Mouse (Mus musculus): Measurements from ENCODE around the gene Hspe1.
A peak's percentile ranks its signal among the peaks of the same experiment; 100 is the strongest.
"Not testable (repeated sequence)": the region's sequence is repeated elsewhere in the genome, so short reads cannot be mapped to it uniquely, and the experiment has no call there.

The Hspe1 gene

DNA sequence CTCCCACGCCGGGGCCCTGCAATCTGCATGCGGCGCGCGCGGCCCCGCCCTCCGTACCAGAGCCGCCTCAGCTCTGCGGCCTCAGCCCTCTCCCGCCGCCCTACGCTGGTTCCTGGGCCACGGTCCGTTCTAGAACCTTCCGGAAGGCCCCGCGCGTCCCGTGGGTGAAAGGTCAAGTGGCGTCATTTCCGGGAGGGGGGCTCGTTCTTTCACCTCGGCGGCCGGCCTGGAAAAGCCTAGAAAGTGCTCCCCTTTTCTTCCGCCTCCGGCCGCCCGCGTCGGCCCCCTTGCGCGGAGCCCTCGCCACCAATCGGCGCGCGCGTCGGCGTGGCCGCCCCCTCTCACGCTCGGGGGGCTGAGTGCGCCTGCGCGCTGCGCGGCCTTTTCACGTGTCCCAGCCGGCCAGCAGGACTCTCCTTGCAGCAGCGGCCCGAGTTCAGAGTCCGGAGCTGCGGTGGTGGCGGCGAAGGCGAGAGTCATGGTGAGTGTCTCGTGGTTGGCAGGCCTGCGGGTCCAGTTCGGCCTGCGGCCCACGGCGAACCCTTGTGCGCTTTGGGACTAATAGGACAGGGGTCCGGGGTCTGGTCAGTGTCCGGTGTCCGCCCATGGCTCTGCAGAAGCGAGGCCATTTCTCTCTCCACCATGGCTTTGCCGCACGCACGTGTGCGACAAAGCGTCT is at the start of gene Hspe1, which contains the start of gene Hspd1:
Gene Hspe1 (plus strand): TSS at position 201 of the 679 bp plus-strand sequence.
Gene Hspd1 (minus strand): TSS at position 312 of the 679 bp plus-strand sequence.
- peak; percentile 97 for DNase-seq (ENCODE audit: low read depth, low spot score)

DNA sequence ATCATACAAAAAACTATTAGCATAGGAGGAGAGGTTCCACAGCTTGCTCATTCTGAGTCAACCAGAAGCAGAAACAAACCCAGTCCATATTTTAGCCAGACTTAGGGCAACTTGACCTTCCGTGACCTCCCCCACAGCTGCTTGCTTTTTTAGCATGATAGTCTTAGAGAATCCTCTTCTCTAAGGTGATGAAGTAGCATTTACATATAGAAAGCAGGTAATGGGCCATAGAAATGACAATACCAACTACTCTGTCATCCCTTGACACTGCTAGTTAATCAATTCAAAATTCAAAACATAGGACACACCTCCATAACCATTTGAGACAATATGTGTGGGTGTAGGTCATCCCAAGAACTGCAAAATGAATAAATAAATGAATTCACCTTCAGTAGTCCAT is 48.0 kb upstream of the Hspe1 start:
- no peak for DNase-seq (ENCODE audit: low read depth, low spot score)

DNA sequence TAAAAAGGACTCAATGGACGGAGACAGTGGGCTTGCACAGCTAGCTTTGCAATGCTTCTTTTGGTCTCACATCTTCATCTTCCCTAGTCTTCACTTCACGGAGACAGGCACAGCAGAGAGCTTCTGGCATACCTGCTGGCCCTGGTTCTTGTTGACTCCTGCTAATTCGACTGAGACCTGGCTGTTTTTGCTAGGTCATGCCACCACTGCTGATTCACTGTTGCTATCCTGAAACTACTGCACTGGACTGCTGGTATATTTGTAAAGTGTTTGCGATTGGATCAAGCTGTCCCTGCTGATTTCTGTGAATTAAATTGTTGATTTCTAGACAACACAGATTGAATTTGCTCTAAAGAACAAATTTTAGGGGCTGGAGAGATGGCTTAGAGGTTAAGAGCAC is 46.2 kb upstream of the Hspe1 start:
- DNase-seq (ENCODE audit: low read depth, low spot score) = no peak

- DNase-seq (ENCODE audit: low read depth, low spot score) = no peak
Measured at GRCm38 (mm10) chr1:55042246-55042645, 45.7 kb upstream of the Hspe1 start.

GRCm38 (mm10) chr1:55043164-55043563 is 44.8 kb upstream of the Hspe1 start:
- no peak for DNase-seq (ENCODE audit: low read depth, low spot score)

GRCm38 (mm10) chr1:55048841-55049587 is 38.9 kb upstream of the Hspe1 start:
- no peak for DNase-seq (ENCODE audit: low read depth, low spot score)

DNA sequence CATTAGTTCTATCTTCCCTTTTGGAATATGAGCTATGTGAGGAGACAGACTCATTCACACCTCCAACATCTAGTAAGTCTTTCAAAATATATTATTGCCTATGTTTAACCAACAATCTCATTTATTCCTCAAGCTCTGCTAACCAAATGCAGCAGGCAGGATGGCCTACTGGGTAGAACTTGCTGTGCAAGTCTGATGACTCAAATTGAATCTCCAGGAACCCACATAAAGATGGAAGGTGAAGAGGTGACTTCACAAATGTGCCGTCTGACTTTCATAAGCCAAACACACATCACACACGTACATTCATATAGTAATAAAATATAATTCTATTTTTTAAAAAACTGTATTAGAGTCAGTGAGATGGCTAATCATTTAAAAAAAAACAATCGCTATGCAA is 36.3 kb upstream of the Hspe1 start:
- DNase-seq (ENCODE audit: low read depth, low spot score) = no peak

- DNase-seq (ENCODE audit: low read depth, low spot score) = peak; percentile 97
Measured at GRCm38 (mm10) chr1:55052355-55052953, 35.5 kb upstream of the Hspe1 start, which contains the start of gene Coq10b. Gene Coq10b, plus strand, starts transcription at chr1:55052770.

DNA sequence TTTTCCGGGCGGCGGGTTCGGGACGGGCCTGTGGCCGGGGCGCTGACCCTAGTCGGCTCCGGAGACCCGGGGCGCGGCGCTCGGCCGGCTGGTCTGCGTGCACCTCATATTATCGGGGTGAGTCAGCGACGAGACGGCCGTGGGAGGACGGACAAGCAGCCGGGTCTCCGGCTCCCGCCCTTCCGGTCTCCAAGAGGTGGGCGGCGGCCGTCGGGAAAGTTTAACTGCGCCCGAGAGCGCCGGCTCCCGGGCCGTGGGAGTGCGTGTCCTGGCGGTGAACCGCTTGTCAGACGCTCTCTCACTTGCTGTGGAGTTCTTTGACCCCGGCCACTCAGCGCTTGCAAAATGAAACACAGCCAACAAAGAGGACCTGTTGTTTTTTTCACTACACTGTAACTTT is 34.9 kb upstream of the Hspe1 start:
- DNase-seq (ENCODE audit: low read depth, low spot score) = peak; percentile 8

GRCm38 (mm10) chr1:55053596-55053995 is 34.3 kb upstream of the Hspe1 start:
- DNase-seq (ENCODE audit: low read depth, low spot score) = no peak

DNA sequence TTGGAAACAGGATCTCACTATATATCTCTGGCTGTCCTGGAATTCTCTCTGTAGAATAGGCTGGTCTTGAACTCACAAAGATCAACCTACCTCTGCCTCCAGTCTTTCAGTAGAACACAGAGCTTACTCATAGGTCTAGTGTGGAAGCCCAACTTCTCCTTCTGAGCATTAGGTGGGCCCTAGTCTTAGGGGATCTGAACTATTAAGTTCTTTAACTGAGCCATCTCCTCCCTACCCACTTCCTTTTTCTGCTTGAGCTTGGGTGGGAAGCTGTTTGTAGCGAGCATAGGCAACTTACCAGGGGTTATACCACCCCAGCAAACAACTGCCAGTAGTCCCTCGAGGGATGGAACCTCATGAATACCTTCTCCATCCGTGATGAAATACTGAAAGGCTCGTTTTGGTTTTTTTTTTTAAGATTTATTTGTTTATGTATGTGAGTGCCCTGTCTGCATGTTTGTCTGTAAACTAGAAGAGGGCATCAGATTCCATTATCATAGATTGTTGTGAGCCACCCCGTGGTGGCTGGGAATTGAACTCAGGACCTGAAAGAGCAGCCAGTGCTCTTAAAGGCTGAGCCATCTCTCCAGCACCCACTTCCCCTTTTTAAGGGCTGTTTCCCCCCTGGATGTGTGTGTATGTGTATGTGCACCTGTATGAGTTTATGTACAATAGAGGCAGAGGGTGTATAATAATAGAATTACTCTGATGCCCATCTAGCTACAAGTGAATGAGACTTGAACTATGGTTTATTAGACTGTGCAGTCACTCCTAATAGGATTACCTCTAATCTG is 32.4 kb upstream of the Hspe1 start:
- DNase-seq (ENCODE audit: low read depth, low spot score) = no peak

GRCm38 (mm10) chr1:55058383-55058782 is 29.5 kb upstream of the Hspe1 start:
- not testable (repeated sequence) for DNase-seq (ENCODE audit: low read depth, low spot score)

DNA sequence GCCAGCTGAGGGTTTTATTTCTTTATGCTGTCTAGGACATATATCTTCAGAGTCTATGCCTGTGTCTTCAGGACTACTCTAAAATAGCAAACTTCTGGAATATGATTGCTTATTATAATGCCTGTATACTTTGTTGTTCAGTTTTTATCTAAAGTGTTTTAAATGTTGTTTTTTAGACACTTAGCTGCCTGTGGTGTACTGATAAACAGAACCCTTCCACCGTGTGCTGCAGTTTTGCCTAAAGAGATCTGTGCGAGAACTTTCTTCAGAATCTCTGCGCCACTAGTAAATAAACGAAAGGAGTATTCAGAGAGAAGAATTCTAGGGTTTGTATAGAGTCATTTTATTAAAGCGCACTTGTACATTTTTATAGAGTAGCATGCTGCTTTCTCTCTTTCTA is 26.8 kb upstream of the Hspe1 start:
- DNase-seq (ENCODE audit: low read depth, low spot score) = no peak

- no peak for DNase-seq (ENCODE audit: low read depth, low spot score)
Measured at GRCm38 (mm10) chr1:55061772-55062171, 26.2 kb upstream of the Hspe1 start.

GRCm38 (mm10) chr1:55072328-55072727 is 15.6 kb upstream of the Hspe1 start:
- DNase-seq (ENCODE audit: low read depth, low spot score) = not testable (repeated sequence)

GRCm38 (mm10) chr1:55074757-55075156 is 13.2 kb upstream of the Hspe1 start:
- DNase-seq (ENCODE audit: low read depth, low spot score) = no peak

- no peak for DNase-seq (ENCODE audit: low read depth, low spot score)
Measured at GRCm38 (mm10) chr1:55075652-55076394, 12.1 kb upstream of the Hspe1 start.

GRCm38 (mm10) chr1:55076395-55076743 is 11.6 kb upstream of the Hspe1 start:
- DNase-seq (ENCODE audit: low read depth, low spot score) = no peak

DNA sequence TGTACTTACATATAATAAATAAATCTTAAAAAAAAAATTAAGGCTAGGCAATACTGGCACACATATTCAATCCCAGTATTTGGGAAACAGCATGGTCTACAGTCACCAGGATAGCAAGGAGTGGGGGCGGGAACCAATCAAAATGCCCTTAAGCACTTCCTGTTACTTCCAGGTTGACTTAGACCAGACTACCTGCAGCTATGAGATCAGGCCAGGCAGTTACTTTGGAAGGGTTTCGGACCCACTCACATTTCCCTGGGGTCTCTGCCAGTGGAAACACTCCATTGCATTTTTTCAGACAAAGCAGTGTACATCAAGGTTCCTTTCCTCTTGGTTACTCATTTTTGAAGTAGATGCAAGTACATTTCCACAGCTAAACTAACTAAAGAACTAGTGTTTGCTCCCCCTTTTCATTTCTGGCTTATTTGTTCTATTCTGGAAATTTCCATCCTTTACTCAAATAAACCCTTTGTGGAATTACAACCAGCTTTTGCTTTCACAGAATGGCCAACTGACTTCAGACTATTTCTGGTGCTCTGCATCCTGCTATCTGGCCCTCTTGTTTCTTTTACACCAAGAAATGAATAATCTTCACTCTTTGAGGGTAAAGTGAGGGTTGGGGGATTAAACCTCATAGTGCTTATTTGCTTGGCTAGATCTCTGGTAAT is 10.9 kb upstream of the Hspe1 start:
- DNase-seq (ENCODE audit: low read depth, low spot score) = no peak

GRCm38 (mm10) chr1:55079677-55080076 is 8.3 kb upstream of the Hspe1 start:
- DNase-seq (ENCODE audit: low read depth, low spot score) = no peak

GRCm38 (mm10) chr1:55082106-55082505 is 5.8 kb upstream of the Hspe1 start:
- DNase-seq (ENCODE audit: low read depth, low spot score) = no peak

Data from retina, adult 2 months (tissue).